Mouse (Mus musculus): ENCODE measurements around the gene Nmnat3.
"Not testable (repeated sequence)": the region's sequence is repeated elsewhere in the genome, so short reads cannot be mapped to it uniquely, and the experiment has no call there.

Nmnat3 gene

GRCm38 (mm10) chr9:98287135-98287534 is at the start of gene Nmnat3:
Gene Nmnat3, plus strand, starts transcription at chr9:98287435.
- DNase-seq, result not testable (repeated sequence)

DNA sequence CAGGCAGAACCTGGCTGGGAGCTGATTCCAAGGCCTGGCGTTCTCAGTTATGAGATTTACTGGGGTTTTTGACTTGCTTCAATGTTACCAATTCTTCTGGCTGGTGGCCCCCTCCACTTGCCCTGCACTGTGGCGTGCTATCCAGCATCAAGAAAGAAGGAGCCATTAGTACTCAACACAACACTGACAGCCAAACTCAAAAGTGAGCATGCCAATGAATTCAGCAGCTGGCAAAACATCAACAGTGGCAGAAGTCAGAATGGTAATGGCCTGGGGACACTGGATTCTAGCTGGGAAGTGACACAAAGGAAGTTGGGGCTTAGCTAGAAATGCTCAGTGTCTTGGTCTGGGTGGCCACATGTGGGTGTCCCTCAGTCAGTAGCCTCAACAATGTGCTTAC is 43.8 kb upstream of the Nmnat3 start:
- no peak for DNase-seq

DNA sequence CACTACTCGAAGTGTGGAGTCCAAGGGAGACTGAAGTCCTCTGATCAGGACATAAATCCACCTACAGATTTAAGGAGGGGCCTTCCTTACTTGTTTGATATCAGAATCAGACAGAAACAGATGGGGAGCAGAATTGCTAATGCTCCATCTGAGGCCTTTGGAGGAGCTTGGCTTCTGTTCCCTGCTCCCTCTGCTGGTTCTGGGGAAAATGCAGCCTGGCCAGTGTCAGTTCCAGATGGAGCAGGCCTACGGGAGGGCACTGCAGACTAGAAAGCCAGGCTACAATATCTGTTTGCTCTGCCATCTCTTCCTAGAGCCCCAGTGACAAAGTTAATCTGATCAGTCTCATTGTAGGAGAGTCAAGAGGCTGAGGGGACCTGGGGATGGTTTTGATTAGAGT is 43.0 kb upstream of the Nmnat3 start:
- DNase-seq, result no peak

DNA sequence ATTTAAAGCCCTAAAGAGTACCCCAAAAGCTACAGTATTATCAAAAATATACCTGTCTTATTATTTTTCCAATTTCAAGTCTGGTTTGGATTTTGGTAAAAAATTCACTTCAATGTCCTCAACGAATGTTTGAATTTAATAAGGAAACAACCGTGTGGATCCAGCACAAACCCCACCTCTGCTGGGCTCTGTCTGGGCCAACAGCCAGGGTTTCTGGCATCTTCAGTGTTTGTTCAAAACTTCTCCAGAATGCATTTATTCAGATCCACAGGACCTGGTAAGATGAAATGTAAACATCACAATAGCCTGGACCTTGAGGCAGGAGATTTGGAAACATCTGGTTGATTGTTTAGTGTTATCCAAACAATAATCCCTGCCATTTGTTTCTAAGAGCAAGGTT is 42.0 kb upstream of the Nmnat3 start:
- DNase-seq, result no peak

GRCm38 (mm10) chr9:98246351-98246750 is 40.9 kb upstream of the Nmnat3 start:
- no peak for DNase-seq

GRCm38 (mm10) chr9:98260210-98260609 is 27.0 kb upstream of the Nmnat3 start:
- DNase-seq, result no peak

GRCm38 (mm10) chr9:98261461-98262011 is 25.7 kb upstream of the Nmnat3 start:
- no peak for DNase-seq

- no peak for DNase-seq
Measured at GRCm38 (mm10) chr9:98264916-98265315, 22.3 kb upstream of the Nmnat3 start.

DNA sequence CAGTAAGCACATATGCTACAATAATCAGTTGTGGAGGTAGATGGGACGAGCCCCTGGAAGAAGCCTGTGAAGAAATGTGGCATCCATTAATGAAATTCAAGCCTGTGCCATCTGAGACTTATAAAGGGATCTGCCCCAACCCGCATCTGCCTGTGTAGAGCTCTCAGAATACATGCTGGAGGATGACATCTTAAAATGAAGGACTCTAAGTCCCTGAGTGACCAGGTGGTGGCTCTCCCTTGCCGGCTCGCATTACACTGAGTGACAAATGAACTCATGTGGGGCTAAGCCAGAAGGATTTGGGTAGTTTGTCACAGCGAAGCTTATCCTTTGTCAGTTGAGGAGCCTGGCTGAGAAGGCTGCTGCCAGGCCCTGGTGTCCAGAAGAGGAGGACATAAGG is 14.5 kb upstream of the Nmnat3 start:
- DNase-seq, result no peak

DNA sequence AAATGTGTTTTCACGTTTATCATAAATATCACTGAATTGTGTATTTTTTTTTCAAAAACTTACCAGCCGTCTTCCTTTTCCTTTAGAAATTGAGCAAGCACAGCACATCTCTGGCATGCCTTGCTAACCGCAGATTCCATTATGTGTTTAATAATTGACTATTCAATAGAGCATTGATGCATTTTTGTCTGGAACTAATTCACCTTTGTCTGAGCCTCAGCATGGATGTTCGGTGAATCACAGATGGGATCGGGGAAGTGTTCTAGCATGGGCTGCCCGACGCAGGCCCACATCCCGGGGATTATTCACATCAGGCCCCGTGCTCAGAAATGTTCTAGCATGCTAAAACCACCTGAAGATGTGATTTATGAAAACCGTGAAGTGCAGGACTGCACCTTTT is 12.2 kb upstream of the Nmnat3 start:
- DNase-seq, result no peak

DNA sequence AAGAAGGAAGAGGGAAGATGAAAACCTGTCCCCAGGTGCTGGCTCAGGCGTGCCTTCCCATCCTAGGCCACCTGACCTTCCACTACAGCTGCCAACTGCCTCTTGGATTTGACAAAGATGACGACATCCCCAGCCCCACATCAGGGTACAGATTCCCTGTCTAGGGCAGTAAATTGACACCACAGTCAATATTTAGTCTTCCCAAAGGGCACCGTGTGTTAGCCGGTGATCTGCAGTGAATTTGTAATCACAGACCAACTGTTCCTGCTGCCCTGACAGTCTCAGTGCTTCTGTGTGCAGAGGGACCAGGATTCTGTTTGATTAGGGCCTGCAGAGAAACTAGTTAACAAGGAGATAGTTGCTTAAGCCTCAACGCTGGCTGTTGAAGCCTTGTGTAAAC is 7.1 kb upstream of the Nmnat3 start:
- no peak for DNase-seq

DNA sequence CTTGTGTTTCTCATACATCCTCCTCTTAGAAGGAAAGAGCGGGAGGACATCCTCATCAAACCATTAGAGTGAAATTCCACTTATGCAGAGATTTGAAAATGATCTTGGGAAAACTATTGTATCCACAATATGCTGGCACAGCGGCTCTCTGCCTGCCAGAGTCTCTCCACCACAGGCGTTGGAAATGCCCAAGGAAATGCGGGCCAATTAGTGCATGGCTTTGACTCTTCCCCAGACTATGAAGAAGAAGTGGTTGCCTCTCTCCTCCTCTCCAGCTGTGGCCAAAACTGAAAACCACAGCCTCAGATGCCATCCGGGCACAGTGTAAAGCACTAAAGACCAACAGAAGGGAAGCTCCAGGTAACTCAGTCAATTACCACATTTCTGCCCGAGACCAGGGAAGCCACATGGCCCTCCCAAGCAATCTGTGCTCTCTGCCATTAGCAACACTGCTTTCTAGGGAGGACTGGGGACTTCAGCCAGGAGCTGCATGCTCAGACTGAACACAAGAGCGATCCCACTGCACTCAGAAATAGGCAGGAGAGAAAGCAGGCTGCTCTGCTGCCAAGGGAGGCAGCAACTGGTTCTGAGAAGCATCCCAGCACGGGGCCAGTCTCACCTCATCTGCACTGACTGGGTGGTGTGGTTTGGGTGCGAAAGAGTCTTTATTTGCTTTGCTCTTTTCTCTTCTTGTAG is 1.5 kb upstream of the Nmnat3 start:
- no peak for DNase-seq

DNA sequence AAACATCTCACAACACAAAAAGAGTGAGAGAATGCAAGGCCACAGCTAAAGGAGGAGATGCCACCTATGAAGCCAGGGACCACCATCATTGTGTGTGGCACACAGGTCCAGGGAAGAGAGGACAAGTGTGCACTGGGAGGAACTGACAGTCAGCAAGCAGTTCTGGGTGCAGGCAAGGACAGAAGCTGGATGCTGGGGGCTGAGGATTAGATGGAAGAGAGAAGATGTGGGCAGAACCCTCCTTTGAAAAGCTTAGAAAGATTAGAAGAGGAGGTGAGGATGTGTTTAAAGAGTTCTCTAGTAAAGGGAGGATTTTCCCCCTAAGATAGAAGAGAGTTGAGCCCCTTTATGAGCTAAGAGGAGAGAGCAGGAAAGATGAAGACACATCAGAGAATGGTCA is 2.4 kb downstream of the Nmnat3 start:
- no peak for DNase-seq

GRCm38 (mm10) chr9:98290591-98290990 is 3.4 kb downstream of the Nmnat3 start:
- no peak for DNase-seq

- DNase-seq, result peak; percentile 90 to 92
Measured at GRCm38 (mm10) chr9:98296383-98297201, 9.4 kb downstream of the Nmnat3 start.

DNA sequence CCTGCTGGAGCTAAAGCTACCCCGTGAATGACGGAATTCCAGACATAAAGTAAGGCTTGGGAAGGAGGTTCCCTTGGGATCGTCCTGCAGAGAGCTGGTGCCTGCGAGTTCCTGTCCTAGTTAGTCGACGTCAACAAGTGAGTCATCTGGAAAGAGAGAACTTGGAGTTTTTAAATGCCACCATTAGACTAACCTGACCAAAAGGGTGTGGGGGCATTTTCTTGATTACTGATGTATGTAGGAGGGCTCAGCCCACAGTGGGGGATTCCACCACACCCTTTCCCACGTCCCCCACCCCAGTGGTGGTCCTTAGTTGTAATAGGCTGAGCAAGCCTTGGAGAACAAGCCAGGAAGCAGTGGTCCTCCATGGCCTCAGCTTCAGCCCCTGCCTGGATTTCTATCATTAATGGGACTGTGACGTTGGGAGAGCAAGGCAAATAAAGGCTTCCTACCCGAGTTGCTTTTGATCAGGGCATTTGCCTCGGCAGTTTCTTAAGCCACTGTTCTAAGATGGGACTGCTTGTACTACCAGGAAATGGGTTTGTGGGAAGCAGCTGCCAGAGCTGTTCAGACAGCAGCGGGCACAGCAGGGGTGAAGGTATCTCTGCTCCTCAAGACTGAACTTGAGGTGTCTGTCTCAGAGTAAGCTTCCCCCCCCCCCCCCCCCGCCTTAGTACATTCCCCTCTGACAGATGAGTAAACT is 10.2 kb downstream of the Nmnat3 start:
- peak; percentile 9 to 17 for DNase-seq

GRCm38 (mm10) chr9:98297937-98298595 is 10.8 kb downstream of the Nmnat3 start:
- DNase-seq, result no peak

- DNase-seq, result no peak
Measured at GRCm38 (mm10) chr9:98298761-98299160, 11.5 kb downstream of the Nmnat3 start.

DNA sequence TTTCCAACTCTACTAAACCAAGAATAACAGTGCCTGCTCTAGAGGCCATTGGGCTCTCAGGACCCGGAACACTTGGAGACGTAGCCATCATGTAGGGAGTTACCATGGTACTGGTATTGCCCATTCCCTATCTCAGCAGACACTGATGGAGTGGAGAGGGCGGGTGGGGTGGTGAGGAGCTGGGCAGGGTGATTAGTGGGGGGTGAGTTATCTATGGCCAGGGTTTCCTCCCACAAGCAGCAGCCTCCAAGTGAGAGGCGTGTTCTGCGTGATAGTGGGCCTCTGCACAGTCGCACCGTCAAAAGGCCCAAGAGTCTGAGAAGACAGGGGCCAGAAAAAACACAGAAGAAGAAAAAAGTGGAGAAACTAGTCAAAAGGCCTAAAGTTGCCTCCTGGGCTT is 12.0 kb downstream of the Nmnat3 start:
- no peak for DNase-seq

DNA sequence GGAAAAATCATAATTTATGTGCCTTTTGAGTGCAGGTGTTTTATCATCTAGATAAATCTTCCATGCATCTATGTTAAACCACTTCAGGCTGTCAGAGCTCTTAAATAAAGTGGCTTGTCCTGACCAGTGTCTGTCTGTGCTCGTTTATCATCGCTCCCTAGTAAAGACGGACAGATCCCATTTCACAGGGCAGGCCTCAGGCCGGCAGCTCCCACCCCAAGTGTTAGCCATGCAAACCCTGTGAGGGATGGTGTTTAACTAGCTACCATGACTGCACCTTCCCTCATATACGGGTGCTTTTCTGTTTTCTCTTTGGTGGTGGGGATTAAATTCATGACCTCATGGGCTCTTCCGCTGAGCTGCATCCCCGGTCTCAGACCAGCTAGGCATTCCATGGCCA is 13.3 kb downstream of the Nmnat3 start:
- DNase-seq, result no peak

DNA sequence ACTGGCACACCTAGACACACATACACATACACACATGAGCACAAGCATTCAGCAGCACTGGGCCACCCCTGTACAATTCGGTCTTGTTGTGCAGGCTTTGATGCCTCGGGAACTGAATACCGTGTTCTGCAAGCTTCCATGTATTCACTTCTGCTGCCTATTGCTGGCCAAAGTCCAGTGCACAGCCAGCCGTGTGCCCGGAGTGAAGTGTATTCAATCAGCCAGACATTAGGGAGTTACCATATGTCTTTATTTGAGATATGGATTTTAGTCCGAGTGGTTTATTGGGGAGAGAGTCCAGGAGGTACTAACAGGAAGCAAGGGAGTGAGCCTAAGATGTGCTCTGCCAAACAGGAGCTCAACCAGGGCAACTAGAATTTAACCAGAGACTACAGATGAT is 19.8 kb downstream of the Nmnat3 start:
- DNase-seq, result no peak

DNA sequence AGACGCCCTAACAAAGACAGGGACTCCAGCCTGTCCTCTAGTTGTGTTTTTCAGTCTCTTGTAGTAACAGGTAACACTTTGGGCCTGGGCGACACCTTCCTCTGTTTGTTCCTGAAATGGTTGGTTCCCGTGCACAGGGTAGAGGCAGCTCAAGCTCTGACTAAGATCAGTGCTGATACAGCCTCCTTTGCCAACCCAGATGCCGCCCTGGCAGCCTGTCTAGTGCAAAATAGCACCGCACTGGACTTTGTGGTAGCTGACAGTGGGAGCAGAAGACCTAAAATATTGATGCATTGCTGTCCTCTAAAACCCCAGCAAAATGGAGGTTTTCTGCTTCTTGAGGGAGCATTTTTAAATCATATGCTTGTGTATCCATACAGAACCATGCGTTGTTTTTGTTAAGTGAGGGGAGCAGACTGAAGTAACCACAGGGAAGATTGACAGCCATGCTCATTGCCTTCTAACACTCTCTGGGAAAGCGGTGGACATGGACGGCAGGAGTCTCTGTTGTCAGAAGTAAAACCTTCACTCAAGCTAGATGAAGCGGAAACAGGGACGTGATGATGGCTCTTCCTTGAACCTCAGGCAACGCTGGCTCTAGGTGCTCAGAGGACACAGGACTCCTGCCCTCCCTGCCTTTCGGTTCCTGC is 24.2 kb downstream of the Nmnat3 start:
- DNase-seq, result no peak

All from B cell, adult 2 months (primary cell).